Mouse (Mus musculus): ENCODE data around the gene Glra1. TPM values are rescaled to one million over a fixed set of nuclear protein-coding genes. Genes with fewer than 3 reads are reported as not detected.

Glra1 gene
- polyA plus RNA-seq, 1 experiment from 2014 or later: not detected

DNA sequence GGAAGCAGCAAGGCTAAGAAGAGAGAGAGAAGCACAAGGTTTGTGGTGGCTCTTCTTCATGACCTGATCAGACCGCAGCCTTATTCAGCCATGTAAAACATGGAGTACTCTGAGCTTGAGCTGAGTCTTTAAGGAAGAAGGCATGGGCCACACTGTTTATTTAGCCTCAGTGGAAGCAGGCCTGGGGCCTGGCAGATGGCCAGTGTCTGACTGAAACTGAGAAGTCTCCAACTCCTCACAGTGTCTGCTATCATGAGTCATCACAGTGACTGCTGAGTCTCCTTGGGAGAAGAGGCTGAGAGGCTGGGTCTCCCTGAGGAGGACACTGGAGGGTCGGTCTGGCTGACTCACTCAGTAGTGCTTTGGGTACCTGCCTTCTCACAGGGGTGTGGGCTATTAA, 33.6 kb downstream of the Glra1 start:
- H3K27me3 ChIP-seq: peaks cover 5% of the 10 kb centered on the region
- ATAC-seq (peak; percentile 12), DNase-seq (ENCODE audit: low read depth, low spot score) (peak; percentile 25)
- no peak for TF ChIP-seq CTCF (IDR thresholded peaks at IDR 0.05)
- POLR2A ChIA-PET: no interaction called here
- CTCF ChIA-PET: no interaction called here
- in situ Hi-C loops (cut with MboI; ENCODE audit: low pct_unique_long_range_greater_than_20kb): no loop called here

DNA sequence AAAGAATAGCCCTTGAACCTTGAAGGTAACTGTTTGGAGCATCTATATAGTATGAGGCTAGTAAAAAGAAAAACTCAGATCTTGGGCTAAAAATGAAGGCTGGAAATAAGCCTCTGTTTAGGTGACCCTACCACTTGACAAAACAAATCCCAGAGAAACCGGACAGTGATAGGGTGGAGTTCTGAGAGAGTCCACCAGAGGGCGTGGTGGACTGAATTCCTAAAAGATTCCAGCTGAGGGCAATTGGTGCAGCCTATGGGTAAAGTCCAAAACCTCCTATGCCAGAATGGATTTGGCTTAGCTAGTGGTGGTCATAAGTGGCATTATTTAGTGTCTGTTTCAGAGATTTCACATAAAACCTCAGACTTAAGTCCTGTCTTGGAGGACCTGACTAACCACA, 36.9 kb downstream of the Glra1 start:
- no peak for ATAC-seq
- in situ Hi-C loops (cut with MboI; ENCODE audit: low pct_unique_long_range_greater_than_20kb): no loop called here
- peak; percentile 75 for TF ChIP-seq CTCF (IDR thresholded peaks at IDR 0.05)
- CTCF ChIA-PET: no interaction called here
- POLR2A ChIA-PET: no interaction called here
- H3K27me3 ChIP-seq: peaks cover 13% of the 10 kb centered on the region
- no peak for DNase-seq (ENCODE audit: low read depth, low spot score)

DNA sequence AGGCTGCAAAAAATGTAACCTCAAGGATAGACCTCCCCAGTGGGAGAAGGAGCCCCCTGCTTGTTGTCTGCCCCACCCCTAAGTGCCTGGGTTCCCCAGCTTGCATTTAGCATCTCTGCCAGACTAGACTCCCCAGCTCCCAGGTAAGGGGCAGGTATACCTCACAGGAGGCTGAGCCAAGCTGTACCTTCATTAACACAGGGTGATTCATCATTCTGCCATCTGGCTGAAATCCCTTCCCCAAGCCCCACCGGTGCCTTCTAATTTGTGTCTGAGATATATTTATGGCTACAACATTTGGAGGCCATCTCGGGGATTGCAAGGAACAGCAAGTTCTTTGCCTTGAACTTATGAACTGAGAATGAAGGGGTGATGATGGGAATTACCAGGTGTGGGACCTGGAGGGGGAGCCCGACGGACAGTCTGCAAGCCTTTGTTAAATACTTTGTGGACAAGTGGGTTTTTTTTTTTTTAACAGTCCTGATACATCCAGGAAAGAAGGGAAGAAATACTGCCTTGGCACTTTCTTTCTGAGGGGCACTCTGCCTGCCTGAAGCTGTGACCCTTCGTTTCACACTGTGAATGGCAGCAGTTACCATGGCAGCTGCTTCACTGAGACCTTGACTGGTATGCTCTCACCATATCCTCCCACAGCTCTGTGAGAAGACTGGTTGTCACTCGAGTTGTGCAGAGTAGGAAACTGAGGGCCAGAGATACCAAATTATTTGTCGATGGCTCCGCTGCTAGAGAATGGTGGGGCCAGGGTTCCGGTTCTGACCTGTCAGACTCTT, 41.5 kb downstream of the Glra1 start:
- in situ Hi-C loops (cut with MboI; ENCODE audit: low pct_unique_long_range_greater_than_20kb): no loop called here
- CTCF ChIA-PET: no interaction called here
- TF ChIP-seq CTCF (IDR thresholded peaks at IDR 0.05): no peak
- DNase-seq (ENCODE audit: low read depth, low spot score) (no peak), ATAC-seq (no peak)
- POLR2A ChIA-PET: interaction anchor here (0.7 kb wide), 1 partner anchor 28 kb away, joined by 3 read pairs; no protein-coding TSS in a partner anchor
- H3K27me3 ChIP-seq: peaks cover 16% of the 10 kb centered on the region

DNA sequence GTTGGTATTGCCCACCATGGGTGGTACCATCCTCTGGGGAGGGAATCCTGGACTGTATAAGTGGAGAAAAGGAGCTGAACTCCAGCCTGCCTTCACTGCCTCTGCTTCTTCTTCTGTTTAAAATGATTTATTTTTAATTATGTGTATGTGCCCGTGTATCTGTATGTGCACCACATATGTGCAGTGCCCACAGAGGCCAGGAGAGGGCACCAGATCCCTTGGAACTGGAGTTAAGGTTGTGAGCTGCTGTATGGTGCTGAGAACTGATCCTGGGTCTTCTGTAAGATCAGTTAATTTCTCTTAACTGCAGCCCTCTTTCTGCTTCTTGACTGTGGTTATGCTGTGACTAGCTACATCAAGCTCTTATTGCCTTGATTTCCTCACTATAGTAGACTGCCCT, 62.3 kb downstream of the Glra1 start:
- TF ChIP-seq CTCF (IDR thresholded peaks at IDR 0.05): peak; percentile 37
- ChIA-PET POLR2A (no interaction called here), CTCF (interaction anchor here (1.0 kb wide), 1 partner anchor 426 kb away, joined by 3 read pairs; no protein-coding TSS in a partner anchor)
- H3K27me3 ChIP-seq: peaks cover 12% of the 10 kb centered on the region
- DNase-seq (ENCODE audit: low read depth, low spot score) (no peak), ATAC-seq (no peak)
- in situ Hi-C loops (cut with MboI; ENCODE audit: low pct_unique_long_range_greater_than_20kb): no loop called here

DNA sequence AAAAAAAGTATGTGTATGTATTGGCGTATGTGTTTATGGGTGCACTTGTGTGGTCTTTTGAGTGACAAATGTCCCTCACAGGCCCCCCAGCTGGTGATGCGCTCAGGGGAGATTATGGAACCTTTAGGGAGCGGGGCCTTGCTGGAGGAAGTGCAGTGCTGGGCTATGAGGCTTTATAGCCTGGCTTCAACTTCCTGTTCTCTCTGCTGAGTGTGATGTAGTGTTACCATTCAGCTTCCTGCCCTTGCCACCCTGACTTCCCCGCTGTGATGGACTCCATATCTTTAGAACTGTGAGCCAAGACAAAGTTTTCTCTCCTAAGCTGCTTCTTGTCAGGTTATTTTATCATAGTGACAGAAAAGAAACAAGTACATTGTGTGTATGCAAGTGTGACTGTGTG, 65.3 kb downstream of the Glra1 start:
- H3K27me3 ChIP-seq: peaks cover 9% of the 10 kb centered on the region
- no peak for TF ChIP-seq CTCF (IDR thresholded peaks at IDR 0.05)
- ChIA-PET CTCF (no interaction called here), POLR2A (no interaction called here)
- ATAC-seq: no peak
- in situ Hi-C loops (cut with MboI; ENCODE audit: low pct_unique_long_range_greater_than_20kb): no loop called here
- no peak for DNase-seq (ENCODE audit: low read depth, low spot score)

- CTCF ChIA-PET: no interaction called here
- DNase-seq (ENCODE audit: low read depth, low spot score): no peak
- ATAC-seq: no peak
- H3K27me3 ChIP-seq: peaks cover 12% of the 10 kb centered on the region
- POLR2A ChIA-PET: no interaction called here
- TF ChIP-seq CTCF (IDR thresholded peaks at IDR 0.05): no peak
- in situ Hi-C loops (cut with MboI; ENCODE audit: low pct_unique_long_range_greater_than_20kb): no loop called here
Observed at GRCm38 (mm10) chr11:55542128-55542527, 65.9 kb downstream of the Glra1 start.

- in situ Hi-C loops (cut with MboI; ENCODE audit: low pct_unique_long_range_greater_than_20kb): no loop called here
Observed at GRCm38 (mm10) chr11:55534766-55535165, 73.2 kb downstream of the Glra1 start.

GRCm38 (mm10) chr11:55533378-55533777, 74.6 kb downstream of the Glra1 start:
- DNase-seq (ENCODE audit: low read depth, low spot score) (no peak), ATAC-seq (no peak)
- ChIA-PET CTCF (no interaction called here), POLR2A (no interaction called here)
- peaks cover 11% of the 10 kb centered on the region for H3K27me3 ChIP-seq
- TF ChIP-seq CTCF (IDR thresholded peaks at IDR 0.05): no peak
- in situ Hi-C loops (cut with MboI; ENCODE audit: low pct_unique_long_range_greater_than_20kb): no loop called here

More at GRCm38 (mm10) chr11:55534766-55535165, 73.2 kb downstream of the Glra1 start:
- ATAC-seq: no peak
- H3K27me3 ChIP-seq: peaks cover 11% of the 10 kb centered on the region
- no peak for TF ChIP-seq CTCF (IDR thresholded peaks at IDR 0.05)
- ChIA-PET POLR2A (no interaction called here), CTCF (interaction anchor here (0.7 kb wide), 1 partner anchor 16 kb away, joined by 3 read pairs; no protein-coding TSS in a partner anchor)
- no peak for DNase-seq (ENCODE audit: low read depth, low spot score)

GRCm38 (mm10) chr11:55530741-55531140, 77.3 kb downstream of the Glra1 start:
- in situ Hi-C loops (cut with MboI; ENCODE audit: low pct_unique_long_range_greater_than_20kb): no loop called here
- peaks cover 8% of the 10 kb centered on the region for H3K27me3 ChIP-seq
- POLR2A ChIA-PET: no interaction called here
- DNase-seq (ENCODE audit: low read depth, low spot score) (no peak), ATAC-seq (no peak)
- CTCF ChIA-PET: no interaction called here
- TF ChIP-seq CTCF (IDR thresholded peaks at IDR 0.05): no peak

- in situ Hi-C loops (cut with MboI; ENCODE audit: low pct_unique_long_range_greater_than_20kb): loop anchor here (5.0 kb wide), 1 partner anchor 588 kb away; no protein-coding TSS in a partner anchor
- DNase-seq (ENCODE audit: low read depth, low spot score) (no peak), ATAC-seq (peak; percentile 71)
- CTCF ChIA-PET: interaction anchor here (0.7 to 1.6 kb wide), 4 partner anchors 13 to 589 kb away, joined by 3 to 9 read pairs (median 4); no protein-coding TSS in a partner anchor
- H3K27me3 ChIP-seq: no peaks in the 10 kb centered on the region
- peak; percentile 94 for TF ChIP-seq CTCF (IDR thresholded peaks at IDR 0.05)
- POLR2A ChIA-PET: interaction anchor here (0.6 kb wide), 3 partner anchors 235 to 982 kb away, joined by 3 to 4 read pairs (median 3); no protein-coding TSS in a partner anchor
Observed at GRCm38 (mm10) chr11:55518806-55519674, 89.0 kb downstream of the Glra1 start.

Data from Patski (cell line).